Mouse (Mus musculus) thymus, adult 2 months (tissue): ENCODE results near the gene Prpf4b. TPM values are rescaled to one million over a fixed set of nuclear protein-coding genes. Genes with fewer than 3 reads are reported as not detected.
"Not testable (repeated sequence)": the region's sequence is repeated elsewhere in the genome, so short reads cannot be mapped to it uniquely, and the experiment has no call there.

Experiments
- DNase-seq: peaks from one replicate; pipeline ENCODE4 v3.0.0; 2021
- H3K27ac ChIP-seq: fragments of 200-500 bp; 2 replicates; pipeline ENCODE4 v1.5.1; 2012; ENCODE audit warnings: low read length, control low read depth; ENCODE audit not compliant: control insufficient read depth, insufficient read depth
- H3K27me3 ChIP-seq: fragments of 200-500 bp; 2 replicates; pipeline ENCODE4 v1.6.1; 2012; ENCODE audit warnings: mild to moderate bottlenecking, low read length, moderate library complexity, mixed read lengths; ENCODE audit not compliant: control insufficient read depth, insufficient read depth
- H3K36me3 ChIP-seq: fragments of 200-500 bp; 2 replicates; pipeline ENCODE4 v1.6.1; 2012; ENCODE audit warnings: mild to moderate bottlenecking, low read length, moderate library complexity; ENCODE audit not compliant: control insufficient read depth, insufficient read depth
- H3K4me1 ChIP-seq: fragments of 200-500 bp; replicated peaks from 2 replicates; pipeline ENCODE4 v1.6.1; 2012; ENCODE audit warnings: low read length; ENCODE audit not compliant: control insufficient read depth, insufficient read depth
- H3K4me3 ChIP-seq: fragments of 200-500 bp; 2 replicates; pipeline ENCODE4 v1.5.1; 2012; ENCODE audit warnings: mild to moderate bottlenecking, low read length, control low read depth, moderate library complexity; ENCODE audit not compliant: control insufficient read depth, insufficient read depth
- CTCF ChIP-seq: fragments of 200-500 bp; IDR thresholded peaks from 2 replicates; pipeline ENCODE4 v1.5.1; 2012; ENCODE audit warnings: mild to moderate bottlenecking, control low read depth, low read length, moderate library complexity, borderline replicate concordance; ENCODE audit not compliant: control insufficient read depth, poor library complexity, insufficient read depth; ENCODE audit errors: extremely low read depth
- POLR2A ChIP-seq: fragments of 200-500 bp; IDR thresholded peaks from 2 replicates; pipeline ENCODE4 v1.6.1; 2012; ENCODE audit warnings: mild to moderate bottlenecking, low read length, control low read depth, moderate library complexity; ENCODE audit not compliant: control insufficient read depth, poor library complexity, insufficient read depth; ENCODE audit errors: extremely low read depth
- WGBS: fragments of 180-500 bp; shearing (Covaris S2); methylation state at CpG from one replicate; pipeline ENCODE4 v1.1.7; 2018; 5-methylcytosine and 5-hydroxymethylcytosine counted together
- polyA plus RNA-seq: library from polyadenylated mRNA; depleted of rRNA; stranded (reverse); fragments of >200 nt; gene quantifications from 2 replicates; pipeline ENCODE4 v1.2.3, GENCODE M21; 2012; rRNA removed

Gene Prpf4b
- polyA plus RNA-seq, 1 experiment, result 33.7 TPM

DNA sequence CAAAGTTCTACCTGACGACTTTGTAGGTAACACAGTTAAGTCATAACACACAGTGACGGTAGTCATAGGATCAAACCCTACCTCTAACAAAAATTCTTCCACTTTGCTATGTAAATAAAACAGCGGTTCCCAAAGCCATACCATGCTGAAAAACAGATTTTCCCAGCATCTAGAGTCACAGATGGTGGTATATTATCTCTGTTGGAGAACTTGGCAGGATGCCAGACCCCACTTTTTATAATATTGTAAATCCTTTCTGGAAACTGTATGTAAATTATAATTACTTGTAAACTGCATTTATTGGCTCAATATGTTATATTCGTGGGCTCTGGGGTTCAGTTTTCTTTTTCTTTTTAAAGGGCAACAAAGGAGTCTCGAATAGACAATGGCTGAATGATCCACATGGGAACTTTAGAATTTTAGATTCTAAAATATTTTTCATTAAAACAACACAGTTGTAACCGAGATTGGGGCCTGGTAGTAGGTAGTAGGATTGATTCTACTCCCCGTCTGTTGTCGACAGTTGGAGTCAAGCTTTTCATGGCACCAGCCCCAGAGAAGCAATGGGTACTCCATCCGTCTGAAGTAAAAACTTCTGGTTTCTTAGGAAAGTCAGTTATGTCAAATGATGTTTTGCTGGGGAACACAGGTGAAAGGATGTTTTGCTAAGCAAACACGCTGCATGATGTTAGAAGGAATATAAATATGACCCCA, 60.0 kb downstream of the Prpf4b start:
- no peak for DNase-seq
- WGBS, result 92% methylated on average over 10 of the region's 10 CpGs
- H3K36me3 ChIP-seq, result no peaks in the 10 kb centered on the region
- H3K27ac ChIP-seq, result no peak overlapping the region
- TF ChIP-seq POLR2A (no peak), CTCF (no peak)
- H3K27me3 ChIP-seq, result no peaks in the 10 kb centered on the region
- H3K4me3 ChIP-seq, result no peak overlapping the region
- no peaks in the 10 kb centered on the region for H3K4me1 ChIP-seq

DNA sequence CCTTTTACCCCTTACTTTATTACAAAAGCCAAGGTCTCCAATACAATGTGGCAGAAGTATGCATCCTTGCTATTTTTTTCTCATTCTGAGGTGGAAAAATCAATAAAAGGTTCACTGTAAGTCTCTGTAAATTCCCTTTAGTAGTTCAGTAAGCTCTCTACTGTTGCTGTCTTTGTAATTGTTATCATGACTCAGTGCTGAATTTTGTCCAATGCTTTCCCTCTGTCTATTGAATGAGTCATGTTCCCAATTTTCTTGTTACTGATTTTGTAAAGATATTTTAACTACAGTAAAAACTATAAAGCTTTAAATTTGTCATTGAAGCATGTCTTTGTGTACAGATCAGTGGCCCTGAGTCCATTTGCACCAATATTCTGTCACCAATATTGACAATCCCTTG, 67.3 kb downstream of the Prpf4b start:
- no peaks in the 10 kb centered on the region for H3K4me1 ChIP-seq
- TF ChIP-seq CTCF (no peak), POLR2A (no peak)
- no peak for DNase-seq
- no peak overlapping the region for H3K27ac ChIP-seq
- no peaks in the 10 kb centered on the region for H3K36me3 ChIP-seq
- no peak overlapping the region for H3K4me3 ChIP-seq
- H3K27me3 ChIP-seq, result no peaks in the 10 kb centered on the region

GRCm38 (mm10) chr13:34951437-34951836, 76.3 kb downstream of the Prpf4b start:
- H3K27ac ChIP-seq, H3K27me3 ChIP-seq, DNase-seq, H3K36me3 ChIP-seq, H3K4me3 ChIP-seq, H3K4me1 ChIP-seq: not testable (repeated sequence)
- WGBS, result 74% methylated on average over 2 of the region's 2 CpGs

Other genes with a start within 250 kb of the Prpf4b start
- 13.4 and 13.8 TPM in 2 replicates for gene Pxdc1, start 221.8 kb upstream of the Prpf4b start, polyA plus RNA-seq
- 0.10 TPM in 1 of 2 replicates, not detected in the other for gene Fam50b, start 140.5 kb upstream of the Prpf4b start, polyA plus RNA-seq
- 0.06 TPM in 1 of 2 replicates, not detected in the other for gene Fam217a, start 49.0 kb downstream of the Prpf4b start, polyA plus RNA-seq
- not detected in 2 replicates for gene 4933417A18Rik, start 49.1 kb downstream of the Prpf4b start, polyA plus RNA-seq
- gene Eci3, start 88.5 kb downstream of the Prpf4b start, polyA plus RNA-seq, result 0.23 and 0.40 TPM in 2 replicates
- gene Eci2, start 151.8 kb downstream of the Prpf4b start, polyA plus RNA-seq, result 72.6 and 82.4 TPM in 2 replicates